Mouse (Mus musculus): Measurements from ENCODE around the gene Nmu. TPM values are rescaled to one million over a fixed set of nuclear protein-coding genes. Genes with fewer than 3 reads are reported as not detected.
A peak's percentile ranks its signal among the peaks of the same experiment; 100 is the strongest.

The Nmu gene
- polyA plus RNA-seq, 1 experiment: 0.21 TPM

- TF ChIP-seq POLR2A (IDR thresholded peaks at IDR 0.05; ENCODE audit: borderline replicate concordance, extremely low read depth, insufficient read depth, insufficient read length, poor library complexity, severe bottlenecking) (no peak), CTCF (IDR thresholded peaks at IDR 0.05; ENCODE audit: borderline replicate concordance, extremely low read depth, insufficient read depth, insufficient read length) (no peak)
Measured at GRCm38 (mm10) chr5:76360057-76360456, 3.5 kb downstream of the Nmu start.

GRCm38 (mm10) chr5:76351953-76352611 is 11.5 kb downstream of the Nmu start:
- TF ChIP-seq CTCF (IDR thresholded peaks at IDR 0.05; ENCODE audit: borderline replicate concordance, extremely low read depth, insufficient read depth, insufficient read length): peak; percentile 22; the same call in 1 of the 2 replicates
- TF ChIP-seq POLR2A (IDR thresholded peaks at IDR 0.05; ENCODE audit: borderline replicate concordance, extremely low read depth, insufficient read depth, insufficient read length, poor library complexity, severe bottlenecking): no peak
- DNase-seq (ENCODE audit: low read depth): peak; percentile 91

More at GRCm38 (mm10) chr5:76360057-76360456, 3.5 kb downstream of the Nmu start:
- DNase-seq (ENCODE audit: low read depth): no peak

DNA sequence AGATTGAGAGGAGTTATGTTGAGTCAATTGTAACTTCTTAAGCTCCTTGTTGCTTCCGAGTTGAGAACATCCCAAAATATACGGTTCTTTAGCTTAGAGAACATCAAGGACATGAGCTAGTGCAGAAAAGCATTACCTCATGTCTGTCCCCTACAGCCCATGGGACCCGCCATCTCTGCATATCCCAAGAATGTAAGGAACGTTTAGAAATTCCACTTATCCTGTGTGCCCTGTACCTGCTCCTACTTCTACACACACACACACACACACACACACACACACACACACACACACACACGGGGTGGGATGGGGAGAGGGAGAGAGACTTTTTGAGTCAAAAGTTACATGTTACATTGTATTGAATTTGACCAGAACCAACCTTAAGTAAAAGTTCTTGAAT is 12.1 kb downstream of the Nmu start:
- DNase-seq (ENCODE audit: low read depth): no peak
- TF ChIP-seq POLR2A (IDR thresholded peaks at IDR 0.05; ENCODE audit: borderline replicate concordance, extremely low read depth, insufficient read depth, insufficient read length, poor library complexity, severe bottlenecking) (no peak), CTCF (IDR thresholded peaks at IDR 0.05; ENCODE audit: borderline replicate concordance, extremely low read depth, insufficient read depth, insufficient read length) (no peak)

DNA sequence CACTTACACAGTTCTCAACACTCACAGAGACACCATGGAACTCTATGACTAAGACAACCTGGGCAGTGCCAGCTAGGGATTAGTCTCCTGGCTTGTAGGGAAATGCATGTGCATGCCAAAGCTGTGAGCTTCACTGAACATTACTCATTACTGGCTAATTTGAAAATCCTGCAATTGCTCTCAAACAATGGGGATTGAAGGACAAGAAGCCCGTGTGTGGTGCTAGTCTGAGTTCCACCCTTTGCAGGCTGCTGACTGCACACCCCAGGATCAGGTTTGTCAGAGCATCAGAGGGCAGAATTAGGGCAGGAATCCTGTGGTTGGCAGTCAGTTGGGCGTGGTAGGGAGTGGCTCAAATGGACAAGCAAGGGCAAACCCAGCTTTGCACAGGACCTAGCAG is 17.5 kb downstream of the Nmu start:
- TF ChIP-seq CTCF (IDR thresholded peaks at IDR 0.05; ENCODE audit: borderline replicate concordance, extremely low read depth, insufficient read depth, insufficient read length) (no peak), POLR2A (IDR thresholded peaks at IDR 0.05; ENCODE audit: borderline replicate concordance, extremely low read depth, insufficient read depth, insufficient read length, poor library complexity, severe bottlenecking) (no peak)
- DNase-seq (ENCODE audit: low read depth): peak; percentile 93

GRCm38 (mm10) chr5:76340931-76341330 is 22.7 kb downstream of the Nmu start:
- DNase-seq (ENCODE audit: low read depth): no peak
- TF ChIP-seq CTCF (IDR thresholded peaks at IDR 0.05; ENCODE audit: borderline replicate concordance, extremely low read depth, insufficient read depth, insufficient read length) (no peak), POLR2A (IDR thresholded peaks at IDR 0.05; ENCODE audit: borderline replicate concordance, extremely low read depth, insufficient read depth, insufficient read length, poor library complexity, severe bottlenecking) (no peak)

DNA sequence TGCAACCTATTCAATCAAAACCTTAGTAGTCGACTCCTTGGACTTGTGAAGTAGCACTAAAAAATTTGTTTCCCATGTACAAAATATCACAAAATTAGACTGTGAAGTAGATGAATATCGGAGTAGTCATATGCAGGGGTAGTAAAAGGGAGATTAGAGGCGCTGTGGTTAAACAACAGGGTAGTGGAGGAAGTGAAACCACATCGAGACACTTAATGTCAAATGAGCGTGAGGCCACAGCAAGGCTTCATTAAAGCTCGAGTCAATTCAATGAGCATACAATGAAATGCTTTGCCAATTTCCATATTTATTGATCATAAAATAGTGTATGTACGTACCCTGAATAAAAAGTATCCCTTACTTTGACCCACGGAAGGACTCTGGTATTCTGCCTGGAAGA is 26.5 kb downstream of the Nmu start:
- TF ChIP-seq CTCF (IDR thresholded peaks at IDR 0.05; ENCODE audit: borderline replicate concordance, extremely low read depth, insufficient read depth, insufficient read length) (no peak), POLR2A (IDR thresholded peaks at IDR 0.05; ENCODE audit: borderline replicate concordance, extremely low read depth, insufficient read depth, insufficient read length, poor library complexity, severe bottlenecking) (no peak)
- DNase-seq (ENCODE audit: low read depth): no peak

DNA sequence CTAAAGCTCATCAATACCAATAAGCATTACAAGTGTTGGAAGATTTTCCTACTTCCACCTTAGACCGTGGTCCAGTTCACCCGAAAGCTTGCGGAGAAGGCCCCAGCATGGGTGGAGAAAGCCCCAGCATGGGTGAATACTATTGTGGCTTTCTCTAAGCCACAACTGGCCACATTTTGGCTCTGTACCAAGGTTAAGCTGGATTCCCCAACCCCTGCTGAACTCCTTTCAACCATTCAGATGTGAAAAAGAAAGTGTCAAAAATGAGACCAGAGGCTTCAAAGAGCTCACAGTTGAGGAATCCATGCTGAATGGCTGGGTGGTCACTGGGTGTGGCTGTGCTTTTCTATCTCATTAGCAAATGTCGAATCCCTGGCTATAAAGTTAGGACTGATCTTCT is 29.8 kb downstream of the Nmu start:
- TF ChIP-seq CTCF (IDR thresholded peaks at IDR 0.05; ENCODE audit: borderline replicate concordance, extremely low read depth, insufficient read depth, insufficient read length) (no peak), POLR2A (IDR thresholded peaks at IDR 0.05; ENCODE audit: borderline replicate concordance, extremely low read depth, insufficient read depth, insufficient read length, poor library complexity, severe bottlenecking) (no peak)
- no peak for DNase-seq (ENCODE audit: low read depth)

DNA sequence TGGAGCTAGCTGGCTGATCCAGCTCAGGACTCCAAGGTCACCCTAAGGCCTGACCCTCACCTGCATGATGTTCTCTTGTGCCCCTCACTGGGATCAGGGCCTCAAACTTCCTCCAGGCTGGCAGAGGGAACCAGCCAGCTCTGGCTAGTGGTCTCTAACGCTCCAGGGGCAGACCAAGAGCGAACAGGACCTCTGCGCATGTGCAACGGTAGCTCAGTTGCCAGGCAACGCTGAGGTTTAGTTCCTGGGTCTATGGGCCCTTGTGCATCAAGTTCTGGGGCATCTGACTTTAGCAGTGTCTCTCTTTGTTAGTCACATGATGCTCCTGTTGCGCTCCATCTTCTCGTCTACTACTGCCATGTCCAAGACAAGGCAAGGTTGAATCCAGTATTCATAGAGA is 32.6 kb downstream of the Nmu start, which contains the start of gene Pdcl2:
Pdcl2 (minus strand) TSS at position 204 of the 400 bp plus-strand sequence.
- no peak for DNase-seq (ENCODE audit: low read depth)
- no peak for TF ChIP-seq POLR2A (IDR thresholded peaks at IDR 0.05; ENCODE audit: borderline replicate concordance, extremely low read depth, insufficient read depth, insufficient read length, poor library complexity, severe bottlenecking)
- TF ChIP-seq CTCF (IDR thresholded peaks at IDR 0.05; ENCODE audit: borderline replicate concordance, extremely low read depth, insufficient read depth, insufficient read length): no peak

DNA sequence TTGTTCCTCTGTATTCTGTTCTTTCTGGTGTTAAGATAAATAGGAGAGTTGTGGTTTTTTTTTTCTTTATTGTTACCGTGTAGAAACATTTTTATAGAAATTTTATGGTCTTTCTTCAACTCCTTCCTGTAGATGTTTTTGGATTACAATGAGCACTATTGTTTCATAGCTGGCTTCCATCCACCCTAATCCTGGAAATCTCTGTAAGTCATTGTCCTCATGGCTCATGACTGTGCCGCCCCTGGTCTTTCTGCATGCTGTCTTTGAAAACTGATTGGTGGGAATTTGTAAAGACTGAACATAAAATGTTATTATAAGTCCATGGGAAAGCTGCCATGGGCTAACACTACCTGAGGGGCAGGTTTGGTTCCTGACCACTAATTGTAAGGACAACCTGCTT is 36.3 kb downstream of the Nmu start:
- DNase-seq (ENCODE audit: low read depth): peak; percentile 37
- TF ChIP-seq POLR2A (IDR thresholded peaks at IDR 0.05; ENCODE audit: borderline replicate concordance, extremely low read depth, insufficient read depth, insufficient read length, poor library complexity, severe bottlenecking) (no peak), CTCF (IDR thresholded peaks at IDR 0.05; ENCODE audit: borderline replicate concordance, extremely low read depth, insufficient read depth, insufficient read length) (no peak)

DNA sequence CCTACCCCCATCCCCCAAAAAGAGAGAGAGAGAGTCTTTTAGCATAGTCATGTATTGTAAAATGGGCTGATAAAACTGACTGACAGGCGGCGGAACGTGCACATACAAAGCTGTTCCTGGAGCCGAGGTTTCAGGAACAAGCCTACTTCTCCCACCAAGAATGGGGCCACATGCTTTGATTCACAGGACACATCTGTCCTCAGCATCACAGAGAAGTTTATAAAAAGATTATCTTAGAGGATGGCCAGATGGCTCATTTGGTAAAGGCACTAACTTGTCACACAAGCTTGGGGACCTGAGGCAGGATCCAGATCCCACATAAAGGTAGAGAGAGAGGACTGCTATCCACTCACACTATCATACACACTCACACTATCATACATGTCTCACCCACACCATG is 38.5 kb downstream of the Nmu start:
- no peak for TF ChIP-seq POLR2A (IDR thresholded peaks at IDR 0.05; ENCODE audit: borderline replicate concordance, extremely low read depth, insufficient read depth, insufficient read length, poor library complexity, severe bottlenecking)
- TF ChIP-seq CTCF (IDR thresholded peaks at IDR 0.05; ENCODE audit: borderline replicate concordance, extremely low read depth, insufficient read depth, insufficient read length): no peak
- DNase-seq (ENCODE audit: low read depth): no peak

DNA sequence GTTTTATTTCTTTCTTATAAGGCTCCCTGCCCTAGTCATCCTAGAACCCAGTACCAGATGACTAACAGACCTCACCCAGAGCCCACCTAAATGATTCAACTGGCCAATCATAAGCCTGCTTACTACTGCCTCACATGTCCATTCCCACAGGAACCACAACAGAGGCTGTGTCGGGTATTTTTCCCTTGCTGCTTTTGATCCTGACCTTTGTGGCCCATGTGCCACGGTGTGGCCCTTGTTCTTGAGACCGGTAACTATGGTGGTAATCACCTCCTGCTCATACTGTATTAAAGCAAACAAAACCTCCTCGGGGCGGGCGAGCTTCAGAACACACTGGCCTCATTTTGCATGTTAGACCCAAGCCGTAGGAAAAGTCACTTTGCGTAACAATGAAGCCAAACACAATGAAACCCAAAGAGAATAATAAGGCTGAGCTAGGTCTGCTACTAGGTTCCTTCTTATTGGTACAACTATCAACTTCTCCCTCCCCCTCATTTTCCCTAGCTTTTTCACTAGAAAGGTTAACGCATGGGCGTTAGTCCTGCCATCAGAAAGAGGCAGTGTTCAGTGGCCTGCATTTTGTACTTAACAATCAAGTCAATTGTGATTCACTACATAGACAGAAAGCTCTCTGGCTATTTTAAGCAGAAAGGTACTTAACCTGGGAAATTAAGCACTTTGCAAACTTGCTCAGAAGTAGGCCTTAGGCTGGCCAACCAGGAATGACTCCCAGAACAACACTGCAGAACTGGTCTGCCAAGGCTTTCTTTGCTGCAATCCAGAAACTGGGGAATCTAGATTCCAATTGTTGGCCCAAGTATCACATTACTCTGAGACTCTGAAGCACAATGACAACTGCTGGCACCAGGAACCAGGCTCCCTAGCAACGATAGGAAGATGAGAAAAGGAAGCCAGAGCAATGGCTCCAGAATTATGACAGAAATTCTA is 42.1 kb downstream of the Nmu start:
- TF ChIP-seq POLR2A (IDR thresholded peaks at IDR 0.05; ENCODE audit: borderline replicate concordance, extremely low read depth, insufficient read depth, insufficient read length, poor library complexity, severe bottlenecking): no peak
- no peak for TF ChIP-seq CTCF (IDR thresholded peaks at IDR 0.05; ENCODE audit: borderline replicate concordance, extremely low read depth, insufficient read depth, insufficient read length)
- peak; percentile 22 for DNase-seq (ENCODE audit: low read depth)

Data from brain, embryonic 14.5 days (tissue).